Mouse (Mus musculus): Measurements from ENCODE around the gene Aco2. TPM values are rescaled to one million over a fixed set of nuclear protein-coding genes. Genes with fewer than 3 reads are reported as not detected.

Aco2 gene
- total and polyA plus RNA-seq, 2 experiments from 2014 or later = 257 to 412 TPM

DNA sequence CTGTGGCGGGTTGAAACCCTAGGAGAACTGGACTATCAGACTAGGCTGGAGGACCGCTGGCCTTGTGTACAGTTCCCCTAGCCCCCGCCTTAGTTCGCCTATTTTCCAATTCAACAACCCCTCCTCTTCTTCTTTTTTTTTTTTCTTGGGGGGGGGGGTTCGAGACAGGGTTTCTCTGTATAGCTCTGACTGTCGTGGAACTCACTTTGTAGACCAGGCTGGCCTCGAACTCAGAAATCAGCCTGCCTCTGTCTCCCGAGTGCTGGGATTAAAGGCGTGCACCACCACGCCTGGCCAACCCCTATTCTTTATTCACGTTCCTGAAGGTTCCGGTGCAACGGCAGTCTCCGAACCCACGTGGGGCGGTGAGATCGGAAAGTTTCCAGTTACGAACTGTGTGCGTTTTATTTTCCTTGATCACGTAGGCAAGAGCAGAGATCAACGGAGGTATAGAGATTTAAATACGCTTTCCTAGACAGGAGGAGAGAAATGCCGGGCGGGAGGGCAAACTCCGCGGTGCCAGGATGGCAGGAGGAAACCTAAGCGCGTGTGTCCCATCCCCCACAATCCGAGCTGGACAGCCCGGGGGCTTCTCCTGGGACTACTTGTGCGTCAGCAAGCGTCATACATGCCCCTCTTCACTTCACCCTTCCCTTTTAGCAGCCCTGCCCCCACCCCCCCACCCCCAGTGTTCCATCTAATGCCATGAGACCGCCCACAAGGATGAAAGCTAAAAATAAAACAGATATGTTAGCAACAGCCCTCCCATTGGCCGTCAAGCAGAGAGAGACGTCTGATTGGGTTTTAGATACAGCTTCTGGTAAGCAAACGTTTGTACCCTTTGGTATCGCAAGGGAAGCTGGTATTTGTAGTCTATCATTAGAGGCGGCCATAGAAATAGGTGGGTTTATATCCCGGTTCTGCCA lies 12.5 kb upstream of the Aco2 start:
- Histone ChIP-seq H3K9me3 (ENCODE audit: low read length) (no peaks in the 10 kb centered on the region), H3K27ac (ENCODE audit: low read depth, low read length) (peak overlapping the region; percentile 91), H3K4me2 (ENCODE audit: low read depth, low read length, poor library complexity, severe bottlenecking) (peak overlapping the region; percentile 92), H3K4me3 (ENCODE audit: low read depth, low read length) (peak overlapping the region; percentile 51), H3K4me1 (ENCODE audit: insufficient read depth, low read length) (peaks cover 4% of the 10 kb centered on the region; the same call in 1 of the 2 replicates), H3K9ac (replicated peaks; ENCODE audit: low read length, poor library complexity, severe bottlenecking) (peak overlapping the region; percentile 61), H3K27me3 (ENCODE audit: insufficient read depth, low read length) (no peaks in the 10 kb centered on the region), H3K36me3 (ENCODE audit: insufficient read depth, low read length) (no peaks in the 10 kb centered on the region)
- TF ChIP-seq CTCF (IDR thresholded peaks at IDR 0.05) = no peak
- WGBS = under 1% methylated on average over 39 of the region's 39 CpGs
- peak; percentile 98 for DNase-seq (ENCODE audit: low spot score)
- ATAC-seq (ENCODE audit: low FRiP score) = peak; percentile 85

DNA sequence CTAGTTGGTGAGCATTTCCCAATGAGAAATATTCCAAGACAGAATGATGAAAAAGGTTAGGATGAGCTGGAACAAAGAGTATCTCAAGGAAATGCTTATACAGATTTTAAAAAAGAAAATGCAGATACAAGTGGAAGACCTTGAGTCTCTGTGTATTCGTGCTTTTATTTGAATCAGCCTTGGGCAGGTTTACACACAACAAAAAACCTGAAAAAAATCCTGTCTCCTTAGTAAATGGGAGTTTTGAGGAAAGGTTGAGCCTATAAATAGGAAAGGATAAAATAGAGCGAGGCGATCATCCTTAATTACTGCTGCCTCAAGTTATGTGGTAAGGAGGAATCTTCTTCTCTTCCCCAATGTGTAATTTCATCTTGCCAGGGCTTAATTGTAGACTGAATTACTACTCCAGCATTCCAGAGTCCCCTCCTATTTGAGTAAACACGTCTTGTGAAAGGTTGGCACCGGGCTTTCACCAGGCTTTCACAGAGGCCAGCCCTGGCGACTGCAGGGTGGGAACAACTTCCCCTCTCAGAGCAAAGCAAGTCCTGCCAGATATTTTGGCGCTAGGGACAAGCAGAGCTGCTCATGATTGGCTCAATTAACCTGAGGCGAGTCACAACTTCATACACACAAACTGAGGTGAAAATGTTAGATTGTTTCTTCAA lies 11.5 kb upstream of the Aco2 start:
- no peak for ATAC-seq (ENCODE audit: low FRiP score)
- Histone ChIP-seq H3K4me1 (ENCODE audit: insufficient read depth, low read length) (peaks cover 4% of the 10 kb centered on the region; the same call in 1 of the 2 replicates), H3K27me3 (ENCODE audit: insufficient read depth, low read length) (no peaks in the 10 kb centered on the region), H3K9me3 (ENCODE audit: low read length) (no peaks in the 10 kb centered on the region), H3K9ac (replicated peaks; ENCODE audit: low read length, poor library complexity, severe bottlenecking) (0 out of 2 replicates have a peak overlapping the region, but pooled peaks have one; percentile 24), H3K4me3 (ENCODE audit: low read depth, low read length) (peak overlapping the region; percentile 51; the same call in 1 of the 2 replicates), H3K4me2 (ENCODE audit: low read depth, low read length, poor library complexity, severe bottlenecking) (peak overlapping the region; percentile 29), H3K36me3 (ENCODE audit: insufficient read depth, low read length) (peaks cover 6% of the 10 kb centered on the region), H3K27ac (ENCODE audit: low read depth, low read length) (peak overlapping the region; percentile 91)
- 41% methylated on average over 8 of the region's 8 CpGs for WGBS
- no peak for TF ChIP-seq CTCF (IDR thresholded peaks at IDR 0.05)
- peak; percentile 44 for DNase-seq (ENCODE audit: low spot score)

GRCm38 (mm10) chr15:81864238-81864637 lies 7.9 kb upstream of the Aco2 start:
- H3K4me3 ChIP-seq (ENCODE audit: low read depth, low read length) = no peak overlapping the region
- no peak overlapping the region for H3K9ac ChIP-seq (replicated peaks; ENCODE audit: low read length, poor library complexity, severe bottlenecking)
- H3K27ac ChIP-seq (ENCODE audit: low read depth, low read length) = no peak overlapping the region
- peaks cover 4% of the 10 kb centered on the region; the same call in 1 of the 2 replicates for H3K4me1 ChIP-seq (ENCODE audit: insufficient read depth, low read length)
- no peaks in the 10 kb centered on the region for H3K9me3 ChIP-seq (ENCODE audit: low read length)
- no peak for TF ChIP-seq CTCF (IDR thresholded peaks at IDR 0.05)
- ATAC-seq (ENCODE audit: low FRiP score) (no peak), DNase-seq (ENCODE audit: low spot score) (no peak)
- 95% methylated on average over 7 of the region's 7 CpGs for whole genome bisulfite sequencing
- H3K4me2 ChIP-seq (ENCODE audit: low read depth, low read length, poor library complexity, severe bottlenecking) = no peak overlapping the region
- no peaks in the 10 kb centered on the region for H3K27me3 ChIP-seq (ENCODE audit: insufficient read depth, low read length)
- peaks cover 37% of the 10 kb centered on the region for H3K36me3 ChIP-seq (ENCODE audit: insufficient read depth, low read length)

GRCm38 (mm10) chr15:81869985-81870384 lies 2.1 kb upstream of the Aco2 start:
- Histone ChIP-seq H3K36me3 (ENCODE audit: insufficient read depth, low read length) (peaks cover 48% of the 10 kb centered on the region), H3K4me2 (ENCODE audit: low read depth, low read length, poor library complexity, severe bottlenecking) (no peak overlapping the region), H3K9me3 (ENCODE audit: low read length) (no peaks in the 10 kb centered on the region), H3K4me1 (ENCODE audit: insufficient read depth, low read length) (no peaks in the 10 kb centered on the region), H3K9ac (replicated peaks; ENCODE audit: low read length, poor library complexity, severe bottlenecking) (no peak overlapping the region), H3K27me3 (ENCODE audit: insufficient read depth, low read length) (no peaks in the 10 kb centered on the region), H3K27ac (ENCODE audit: low read depth, low read length) (no peak overlapping the region), H3K4me3 (ENCODE audit: low read depth, low read length) (no peak overlapping the region)
- 97% methylated on average over 5 of the region's 5 CpGs for WGBS
- ATAC-seq (ENCODE audit: low FRiP score) (no peak), DNase-seq (ENCODE audit: low spot score) (no peak)
- no peak for TF ChIP-seq CTCF (IDR thresholded peaks at IDR 0.05)

DNA sequence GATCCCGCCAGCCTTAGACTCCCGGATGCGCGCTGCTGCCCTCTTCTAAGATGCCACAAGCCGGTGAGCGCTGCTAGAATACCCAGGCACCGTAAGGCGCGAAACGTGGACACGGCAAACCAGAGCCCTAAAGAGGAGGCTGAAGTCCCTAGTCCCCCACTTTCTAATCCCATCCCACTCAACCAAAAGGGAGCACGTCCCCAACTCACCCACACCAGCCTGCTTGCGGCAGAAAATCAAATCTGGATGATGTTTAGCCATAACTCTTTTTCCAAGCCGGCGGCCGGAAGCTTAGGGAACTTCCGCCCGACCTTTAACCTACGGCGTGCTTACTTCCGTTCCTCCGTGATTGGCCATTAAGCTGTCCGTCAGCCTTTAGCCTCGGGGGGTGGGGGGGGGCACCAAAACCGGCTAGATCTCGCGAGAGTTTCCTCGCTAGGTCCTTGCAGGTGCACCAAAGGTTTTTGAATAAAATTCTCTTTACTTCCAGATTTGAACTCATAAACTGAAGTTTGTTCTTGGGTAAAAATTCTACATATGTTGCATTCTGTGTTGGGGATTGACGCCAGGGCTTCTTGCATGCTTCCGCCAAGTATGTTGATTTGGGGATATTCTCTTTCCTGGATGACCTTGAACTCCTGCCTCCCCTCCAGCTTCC lies 376 bp upstream of the Aco2 start, which contains the start of gene Phf5a:
Gene Phf5a (minus strand): TSS at position 308 of the 658 bp plus-strand sequence.
- under 1% methylated on average over 30 of the region's 30 CpGs for WGBS
- no peaks in the 10 kb centered on the region for H3K4me1 ChIP-seq (ENCODE audit: insufficient read depth, low read length)
- H3K27ac ChIP-seq (ENCODE audit: low read depth, low read length) = peak within 1 kb of the TSS; percentile 96
- no peak for TF ChIP-seq CTCF (IDR thresholded peaks at IDR 0.05)
- peak within 1 kb of the TSS; percentile 82 for H3K4me2 ChIP-seq (ENCODE audit: low read depth, low read length, poor library complexity, severe bottlenecking)
- DNase-seq (ENCODE audit: low spot score) = peak; percentile 98
- peaks cover 34% of the 10 kb centered on the region for H3K36me3 ChIP-seq (ENCODE audit: insufficient read depth, low read length)
- ATAC-seq (ENCODE audit: low FRiP score) = peak; percentile 93
- no peaks in the 10 kb centered on the region for H3K27me3 ChIP-seq (ENCODE audit: insufficient read depth, low read length)
- H3K4me3 ChIP-seq (ENCODE audit: low read depth, low read length) = peak within 1 kb of the TSS; percentile 95
- H3K9ac ChIP-seq (replicated peaks; ENCODE audit: low read length, poor library complexity, severe bottlenecking) = peak within 1 kb of the TSS; percentile 88
- no peaks in the 10 kb centered on the region for H3K9me3 ChIP-seq (ENCODE audit: low read length)
